Mouse (Mus musculus) neural tube, embryonic 14.5 days (tissue): ENCODE data around the gene Thsd4. TPM values are rescaled to one million over a fixed set of nuclear protein-coding genes. Genes with fewer than 3 reads are reported as not detected.

ENCODE experiments used
- ATAC-seq: fragments of 200-750 bp; cut with Nextera tagmentation; 2 replicates; pipeline ENCODE4 v1.8.0; 2017; ENCODE audit warnings: low read depth, mild to moderate bottlenecking, moderate TSS enrichment, moderate library complexity
- H3K27ac ChIP-seq: fragments of 300-500 bp; sonication (generic); 2 replicates; pipeline ENCODE4 v1.5.1; 2014; ENCODE audit warnings: low read depth, mild to moderate bottlenecking, control low read depth, low read length, moderate library complexity, mixed read lengths
- H3K27me3 ChIP-seq: fragments of 300-500 bp; sonication (generic); 2 replicates; pipeline ENCODE4 v1.6.1; 2014; ENCODE audit warnings: low read length; ENCODE audit not compliant: control insufficient read depth, insufficient read depth
- H3K36me3 ChIP-seq: fragments of 300-500 bp; sonication (generic); 2 replicates; pipeline ENCODE4 v1.6.1; 2014; ENCODE audit warnings: low read length, mixed read lengths; ENCODE audit not compliant: control insufficient read depth, insufficient read depth
- H3K4me1 ChIP-seq: fragments of 300-500 bp; sonication (generic); 2 replicates; pipeline ENCODE4 v1.6.1; 2014; ENCODE audit warnings: low read length; ENCODE audit not compliant: control insufficient read depth, insufficient read depth
- H3K4me2 ChIP-seq: fragments of 300-500 bp; sonication (generic); 2 replicates; pipeline ENCODE4 v1.6.1; 2014; ENCODE audit warnings: mild to moderate bottlenecking, low read depth, low read length, control low read depth
- H3K4me3 ChIP-seq: fragments of 300-500 bp; sonication (generic); 2 replicates; pipeline ENCODE4 v1.5.1; 2014; ENCODE audit warnings: low read depth, low read length, control low read depth, mixed read lengths
- H3K9ac ChIP-seq: fragments of 300-500 bp; sonication (generic); replicated peaks from 2 replicates; pipeline ENCODE4 v1.6.1; 2014; ENCODE audit warnings: low read depth, mild to moderate bottlenecking, control low read depth, low read length, mixed read lengths
- H3K9me3 ChIP-seq: fragments of 300-500 bp; sonication (generic); 2 replicates; pipeline ENCODE4 v1.6.1; 2016; ENCODE audit warnings: low read length; ENCODE audit not compliant: control insufficient read depth
- WGBS: fragments of 180-500 bp; shearing (Covaris S2); extraction: QIAGEN DNeasy Blood & Tissue Kit; methylation state at CpG from one replicate; pipeline ENCODE4 v1.1.7; 2014; 5-methylcytosine and 5-hydroxymethylcytosine counted together
- polyA plus RNA-seq: library from polyadenylated mRNA; unstranded; fragments of >200 nt; fragmentation: Nextera tagmentation; extraction: Ambion mirVana; gene quantifications from 2 replicates; pipeline ENCODE4 v1.2.1, GENCODE M21; 2014

Gene Thsd4
- polyA plus RNA-seq, 1 experiment from 2014 or later = 9.0 TPM

DNA sequence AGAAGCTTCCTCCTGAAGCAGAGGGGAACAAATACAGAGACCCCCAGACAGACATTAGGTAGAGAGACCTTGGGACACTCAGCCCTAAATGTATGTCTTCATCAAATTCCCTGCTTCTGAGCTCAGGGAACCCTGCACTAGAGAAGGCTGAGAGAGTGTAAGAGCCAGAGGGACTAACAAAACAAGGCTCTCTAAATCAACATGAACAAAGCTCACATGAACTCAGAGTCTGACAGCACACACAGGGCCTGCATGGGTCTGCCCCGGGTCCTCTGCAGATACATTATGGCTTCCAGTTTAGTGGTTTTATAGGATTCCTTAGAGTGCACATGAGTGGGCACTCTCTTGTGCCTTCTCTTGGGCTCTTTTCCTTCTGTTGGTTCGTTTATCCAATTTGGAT, 140.8 kb downstream of the Thsd4 start:
- no peak overlapping the region for H3K4me2 ChIP-seq
- H3K9ac ChIP-seq = no peak overlapping the region
- H3K27ac ChIP-seq = no peak overlapping the region
- no peaks in the 10 kb centered on the region for H3K27me3 ChIP-seq
- H3K36me3 ChIP-seq = no peaks in the 10 kb centered on the region
- no peak for ATAC-seq
- H3K4me1 ChIP-seq = no peaks in the 10 kb centered on the region
- WGBS = 48% methylated on average over 2 of the region's 2 CpGs
- no peaks in the 10 kb centered on the region for H3K9me3 ChIP-seq
- H3K4me3 ChIP-seq = no peak overlapping the region

GRCm38 (mm10) chr9:60380550-60380949, 141.3 kb downstream of the Thsd4 start:
- H3K4me3 ChIP-seq = no peak overlapping the region
- H3K4me2 ChIP-seq = no peak overlapping the region
- H3K36me3 ChIP-seq = no peaks in the 10 kb centered on the region
- H3K4me1 ChIP-seq = no peaks in the 10 kb centered on the region
- H3K27ac ChIP-seq = no peak overlapping the region
- H3K27me3 ChIP-seq = no peaks in the 10 kb centered on the region
- no peaks in the 10 kb centered on the region for H3K9me3 ChIP-seq
- no peak for ATAC-seq
- 90% methylated on average over 4 of the region's 4 CpGs for WGBS
- H3K9ac ChIP-seq = no peak overlapping the region

- no peaks in the 10 kb centered on the region for H3K27me3 ChIP-seq
- H3K4me2 ChIP-seq = no peak overlapping the region
- no peaks in the 10 kb centered on the region for H3K9me3 ChIP-seq
- no peak for ATAC-seq
- no peak overlapping the region for H3K9ac ChIP-seq
- no peaks in the 10 kb centered on the region for H3K4me1 ChIP-seq
- 79% methylated on average over 6 of the region's 6 CpGs for whole genome bisulfite sequencing
- no peak overlapping the region for H3K4me3 ChIP-seq
- H3K36me3 ChIP-seq = no peaks in the 10 kb centered on the region
- H3K27ac ChIP-seq = no peak overlapping the region
Observed at GRCm38 (mm10) chr9:60378235-60378634, 143.6 kb downstream of the Thsd4 start.

DNA sequence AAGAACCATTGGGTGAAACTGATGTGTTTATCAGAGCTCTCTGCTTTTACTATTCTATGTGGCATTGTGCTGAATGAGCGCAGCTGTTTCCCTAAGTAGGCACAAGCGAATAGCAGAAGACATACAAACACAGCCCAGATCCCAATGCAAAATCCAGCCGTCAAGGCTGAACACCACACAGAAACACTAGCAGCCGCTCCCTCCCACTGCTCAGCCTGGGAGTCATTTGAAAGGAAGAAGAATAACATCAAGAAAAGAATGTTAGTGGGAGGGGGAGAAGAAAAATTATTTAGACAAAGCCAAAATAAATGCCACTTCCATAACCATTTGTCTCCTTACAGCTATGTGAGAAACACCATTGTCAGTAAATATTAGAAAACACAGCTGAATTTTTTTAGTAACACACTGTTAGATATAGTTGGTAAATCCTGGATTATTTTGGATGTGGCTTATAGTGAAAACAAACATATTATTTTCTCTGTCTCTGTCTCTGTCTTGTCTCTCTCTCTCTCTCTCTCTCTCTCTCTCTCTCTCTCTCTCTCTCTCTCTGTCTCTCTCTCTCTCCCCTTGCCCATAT, 148.6 kb downstream of the Thsd4 start:
- 64% methylated on average over 4 of the region's 4 CpGs for WGBS
- no peaks in the 10 kb centered on the region for H3K27me3 ChIP-seq
- no peak overlapping the region for H3K9ac ChIP-seq
- no peaks in the 10 kb centered on the region for H3K36me3 ChIP-seq
- H3K27ac ChIP-seq = no peak overlapping the region
- no peak for ATAC-seq
- no peaks in the 10 kb centered on the region for H3K4me1 ChIP-seq
- H3K9me3 ChIP-seq = no peaks in the 10 kb centered on the region
- no peak overlapping the region for H3K4me2 ChIP-seq
- no peak overlapping the region for H3K4me3 ChIP-seq

GRCm38 (mm10) chr9:60368516-60368915, 153.3 kb downstream of the Thsd4 start:
- Histone ChIP-seq H3K27me3 (no peaks in the 10 kb centered on the region), H3K9me3 (no peaks in the 10 kb centered on the region), H3K27ac (no peak overlapping the region), H3K4me2 (no peak overlapping the region), H3K9ac (no peak overlapping the region), H3K36me3 (no peaks in the 10 kb centered on the region), H3K4me3 (no peak overlapping the region), H3K4me1 (0 out of 2 replicates have a peak, but pooled peaks cover 3% of the 10 kb centered on the region)
- ATAC-seq = no peak
- WGBS = 77% methylated on average over 9 of the region's 9 CpGs

GRCm38 (mm10) chr9:60367617-60368305, 154.1 kb downstream of the Thsd4 start:
- Histone ChIP-seq H3K36me3 (no peaks in the 10 kb centered on the region), H3K4me3 (no peak overlapping the region), H3K4me1 (0 out of 2 replicates have a peak, but pooled peaks cover 3% of the 10 kb centered on the region), H3K4me2 (no peak overlapping the region), H3K27ac (no peak overlapping the region), H3K27me3 (no peaks in the 10 kb centered on the region), H3K9me3 (no peaks in the 10 kb centered on the region), H3K9ac (no peak overlapping the region)
- WGBS = 76% methylated on average over 10 of the region's 10 CpGs
- no peak for ATAC-seq

DNA sequence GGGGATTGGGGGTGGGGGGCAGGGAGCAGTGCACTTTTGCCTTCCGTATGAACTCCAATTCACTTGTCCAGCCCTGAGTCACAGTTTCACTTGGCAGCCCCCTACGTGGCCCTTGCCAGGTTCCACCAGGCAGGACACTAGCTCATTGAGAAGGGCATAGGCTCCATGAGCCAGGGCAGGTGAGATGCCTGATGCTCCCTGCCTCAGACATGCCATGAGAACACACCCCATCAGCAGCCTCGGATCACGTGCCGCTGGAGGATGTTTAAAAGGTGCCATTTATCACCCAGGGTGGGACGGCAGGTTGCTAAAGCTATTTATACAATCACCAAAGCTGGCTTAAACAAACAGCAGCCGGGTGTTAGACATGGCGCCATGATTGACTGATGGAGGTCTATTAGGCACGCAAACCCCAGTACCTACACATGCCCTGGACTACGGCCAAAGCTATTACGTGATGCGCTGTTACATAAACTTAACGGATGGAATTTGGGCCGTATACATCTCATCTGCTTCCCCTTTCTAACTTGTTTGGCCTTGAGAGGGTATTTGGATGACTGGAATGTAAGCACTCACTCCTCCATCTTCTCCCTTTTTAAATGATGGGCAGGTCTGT, 157.6 kb downstream of the Thsd4 start:
- H3K4me3 ChIP-seq = no peak overlapping the region
- H3K4me2 ChIP-seq = no peak overlapping the region
- ATAC-seq = no peak; the same call in 1 of the 2 replicates
- no peak overlapping the region for H3K9ac ChIP-seq
- 0 out of 2 replicates have a peak, but pooled peaks cover 3% of the 10 kb centered on the region for H3K4me1 ChIP-seq
- no peaks in the 10 kb centered on the region for H3K9me3 ChIP-seq
- no peaks in the 10 kb centered on the region for H3K36me3 ChIP-seq
- H3K27ac ChIP-seq = no peak overlapping the region
- WGBS = 42% methylated on average over 14 of the region's 14 CpGs
- no peaks in the 10 kb centered on the region for H3K27me3 ChIP-seq

DNA sequence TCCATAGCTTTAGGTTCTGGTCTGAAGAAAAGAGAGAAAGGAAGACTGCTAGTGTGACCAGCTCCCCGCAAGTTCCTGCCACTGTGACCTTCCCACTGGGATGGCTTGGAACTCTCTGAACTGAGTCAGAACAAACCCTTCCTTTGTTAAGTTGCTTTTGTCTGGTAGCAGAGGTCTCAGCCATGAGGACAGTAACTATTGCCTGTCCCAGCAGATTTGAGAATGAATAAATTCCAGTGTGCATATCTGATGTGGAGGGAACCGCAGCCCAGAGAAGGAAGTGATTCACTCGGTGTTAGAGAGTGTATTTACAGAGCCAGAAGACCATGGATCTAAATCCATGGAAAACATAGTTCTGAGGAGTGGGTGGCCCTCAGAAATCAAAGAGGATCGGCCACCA, 169.5 kb downstream of the Thsd4 start:
- Histone ChIP-seq H3K36me3 (no peaks in the 10 kb centered on the region), H3K9ac (no peak overlapping the region), H3K4me1 (no peaks in the 10 kb centered on the region), H3K27ac (no peak overlapping the region), H3K4me3 (no peak overlapping the region), H3K9me3 (no peaks in the 10 kb centered on the region), H3K27me3 (no peaks in the 10 kb centered on the region), H3K4me2 (no peak overlapping the region)
- WGBS = 89% methylated on average over 4 of the region's 4 CpGs
- no peak for ATAC-seq

DNA sequence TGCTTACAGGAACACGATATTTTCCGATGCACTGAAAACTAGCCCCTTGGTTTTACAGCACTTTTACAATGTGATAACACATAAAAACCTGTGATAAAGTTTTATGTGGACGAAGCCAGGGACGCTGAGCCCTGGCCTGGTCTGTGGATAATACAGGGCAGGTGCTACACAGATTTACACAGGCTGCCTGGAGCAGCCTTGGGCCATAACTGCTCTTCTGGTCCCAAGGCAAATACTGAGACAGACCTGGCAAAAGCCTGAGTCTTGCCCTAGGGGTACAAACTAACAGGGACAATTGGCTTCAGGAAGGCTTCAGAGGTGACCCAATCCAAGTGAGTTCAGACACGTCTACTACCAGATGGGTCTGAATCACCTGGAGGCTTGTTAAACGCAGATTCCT, 170.7 kb downstream of the Thsd4 start:
- Histone ChIP-seq H3K4me3 (no peak overlapping the region), H3K4me2 (no peak overlapping the region), H3K27me3 (no peaks in the 10 kb centered on the region), H3K9me3 (no peaks in the 10 kb centered on the region), H3K4me1 (no peaks in the 10 kb centered on the region), H3K36me3 (no peaks in the 10 kb centered on the region), H3K9ac (no peak overlapping the region), H3K27ac (no peak overlapping the region)
- WGBS = 74% methylated on average over 6 of the region's 6 CpGs
- no peak for ATAC-seq
